Mouse (Mus musculus): ENCODE data around the gene Urgcp. TPM values are rescaled to one million over a fixed set of nuclear protein-coding genes. Genes with fewer than 3 reads are reported as not detected.

Gene Urgcp
- polyA plus RNA-seq, 2 experiments from 2014 or later: 5.2 to 9.1 TPM

GRCm38 (mm10) chr11:5707530-5708353 is 54.4 kb downstream of the Urgcp start:
- ATAC-seq: peak; percentile 92

GRCm38 (mm10) chr11:5706874-5707529 is 55.2 kb downstream of the Urgcp start:
- ATAC-seq: peak; percentile 63

- ATAC-seq: no peak
Observed at GRCm38 (mm10) chr11:5705972-5706371, 56.2 kb downstream of the Urgcp start.

GRCm38 (mm10) chr11:5703341-5703740 is 58.8 kb downstream of the Urgcp start:
- ATAC-seq: no peak

GRCm38 (mm10) chr11:5702957-5703332 is 59.2 kb downstream of the Urgcp start:
- ATAC-seq: no peak

GRCm38 (mm10) chr11:5702271-5702956 is 59.8 kb downstream of the Urgcp start:
- ATAC-seq: no peak

DNA sequence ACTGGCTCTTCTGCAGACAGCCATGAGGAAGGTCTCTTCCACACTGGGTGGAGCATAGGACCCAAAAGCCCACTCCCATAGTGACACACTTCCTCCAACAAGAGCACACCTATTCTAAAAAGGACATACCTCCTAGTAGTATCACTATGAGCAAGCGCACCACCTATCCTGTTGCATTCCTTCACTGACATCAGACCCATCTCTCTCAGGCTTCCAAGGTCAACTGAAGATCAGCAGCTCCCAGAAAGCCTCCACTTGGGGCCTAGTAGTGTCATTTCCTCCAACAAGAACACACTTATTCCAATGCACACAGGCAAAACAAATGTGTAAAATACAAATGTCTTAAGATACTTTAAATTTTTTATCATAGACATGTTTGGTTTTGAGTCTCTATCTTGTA is 60.4 kb downstream of the Urgcp start:
- ATAC-seq: no peak

DNA sequence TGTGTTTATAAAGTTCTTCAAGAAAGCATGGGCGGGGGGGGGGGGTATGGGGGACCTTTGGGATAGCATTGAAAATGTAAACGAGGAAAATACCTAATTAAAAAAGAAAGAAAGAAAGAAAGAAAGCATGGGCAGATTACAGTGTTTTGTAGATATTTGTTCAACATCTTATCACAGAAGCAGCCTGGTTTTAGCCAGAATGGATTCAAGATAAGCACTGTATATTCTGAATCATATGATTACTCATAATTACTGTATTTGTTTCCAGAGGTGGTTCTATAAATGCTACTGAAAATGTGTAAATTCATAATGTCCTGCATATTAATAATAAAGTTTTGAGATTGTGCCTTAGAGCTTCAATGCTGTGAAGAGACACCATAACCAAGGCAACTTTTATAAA is 60.9 kb downstream of the Urgcp start:
- no peak for ATAC-seq

- no peak for ATAC-seq
Observed at GRCm38 (mm10) chr11:5700808-5701207, 61.4 kb downstream of the Urgcp start.

DNA sequence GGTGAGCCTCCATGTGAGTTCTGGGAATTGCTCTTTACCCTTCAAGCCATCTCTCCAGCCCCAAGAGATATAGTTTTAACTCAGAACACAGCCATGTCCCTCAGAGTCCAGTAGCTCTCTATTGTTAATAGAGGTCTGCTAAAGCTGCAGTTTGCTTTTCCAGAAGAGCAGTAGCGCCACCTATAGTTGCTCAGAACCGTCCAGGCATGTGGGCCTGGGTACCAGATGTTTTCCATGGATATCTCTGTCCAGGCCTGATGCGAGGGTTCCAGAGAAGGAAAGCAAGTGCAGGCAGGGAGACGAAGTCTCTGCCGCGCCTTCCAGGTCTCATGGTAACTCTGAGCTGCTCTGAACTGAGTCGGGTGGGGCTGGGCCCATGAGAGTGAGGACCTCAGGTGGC is 70.4 kb downstream of the Urgcp start:
- ATAC-seq: no peak

- no peak for ATAC-seq
Observed at GRCm38 (mm10) chr11:5684283-5684682, 77.9 kb downstream of the Urgcp start.

- no peak for ATAC-seq
Observed at GRCm38 (mm10) chr11:5682541-5682940, 79.6 kb downstream of the Urgcp start.

Other genes starting within 250 kb of the Urgcp start
- gene Xbp1, start 241.7 kb downstream of the Urgcp start, polyA plus RNA-seq (2017; shearing (Covaris generic)): 10 to 100 TPM; 38.9 to 44.7 TPM
- gene Ccdc117, start 220.2 kb downstream of the Urgcp start, polyA plus RNA-seq (2017; shearing (Covaris generic)): 1 to 10 TPM; 2.9 to 5.2 TPM
- not detected for gene Ankrd36, start 192.7 kb downstream of the Urgcp start, polyA plus RNA-seq (2017; shearing (Covaris generic))
- gene Mrps24, start 46.7 kb downstream of the Urgcp start, polyA plus RNA-seq (2017; shearing (Covaris generic)): 10 to 100 TPM; 39.0 to 47.3 TPM
- 100 to 1,000 TPM; 121 to 155 TPM for gene Dbnl, start 26.1 kb upstream of the Urgcp start, polyA plus RNA-seq (2017; shearing (Covaris generic))
- 1 to 10 TPM in 1 of 2 experiments, not detected in 1; 3.0 TPM for gene Pgam2, start 41.4 kb upstream of the Urgcp start, polyA plus RNA-seq (2017; shearing (Covaris generic))
- gene Polm, start 75.6 kb upstream of the Urgcp start, polyA plus RNA-seq (2017; shearing (Covaris generic)): 10 to 100 TPM; 17.2 to 37.5 TPM
- under 1 TPM; 0.35 to 0.51 TPM for gene Aebp1, start 99.6 kb upstream of the Urgcp start, polyA plus RNA-seq (2017; shearing (Covaris generic))
- gene Pold2, start 115.9 kb upstream of the Urgcp start, polyA plus RNA-seq (2017; shearing (Covaris generic)): 10 to 100 TPM; 29.7 to 67.2 TPM
- not detected for gene Myl7, start 136.4 kb upstream of the Urgcp start, polyA plus RNA-seq (2017; shearing (Covaris generic))
- gene Gck, start 187.7 kb upstream of the Urgcp start, polyA plus RNA-seq (2017; shearing (Covaris generic)): not detected
- 10 to 100 TPM; 28.1 to 31.5 TPM for gene Ykt6, start 193.3 kb upstream of the Urgcp start, polyA plus RNA-seq (2017; shearing (Covaris generic))

All from CD4-positive, CD25-positive, alpha-beta regulatory T cell, adult 4 months (primary cell).